Mouse (Mus musculus) heart, adult 2 months (tissue): Measurements from ENCODE around the gene Angel2. TPM values are rescaled to one million over a fixed set of nuclear protein-coding genes. Genes with fewer than 3 reads are reported as not detected.

Source experiments
- DNase-seq, 2 experiments: peaks; one replicate each; pipeline ENCODE4 v3.0.0; 2021
- H3K27ac ChIP-seq: fragments of 200-600 bp; 2 replicates; pipeline ENCODE4 v1.8.1; 2022
- H3K27me3 ChIP-seq: fragments of 200-500 bp; 2 replicates; pipeline ENCODE4 v1.6.1; 2012; ENCODE audit warnings: mild to moderate bottlenecking, low read length, inconsistent platforms, mixed read lengths; ENCODE audit not compliant: control insufficient read depth, insufficient read depth
- H3K36me3 ChIP-seq: fragments of 200-500 bp; 2 replicates; pipeline ENCODE4 v1.6.1; 2012; ENCODE audit warnings: low read length, inconsistent platforms; ENCODE audit not compliant: control insufficient read depth, insufficient read depth
- H3K4me1 ChIP-seq: fragments of 200-500 bp; 2 replicates; pipeline ENCODE4 v1.6.1; 2011; ENCODE audit warnings: low read length; ENCODE audit not compliant: control insufficient read depth, insufficient read depth
- H3K4me3 ChIP-seq: fragments of 200-600 bp; 2 replicates; pipeline ENCODE4 v1.8.1; 2022
- H3K79me2 ChIP-seq: fragments of 200-500 bp; replicated peaks from 2 replicates; pipeline ENCODE4 v1.6.1; 2012; ENCODE audit warnings: mild to moderate bottlenecking, inconsistent platforms, low read length, moderate library complexity, mixed read lengths; ENCODE audit not compliant: control insufficient read depth, insufficient read depth
- H3K9ac ChIP-seq: fragments of 200-500 bp; 2 replicates; pipeline ENCODE4 v1.6.1; 2012; ENCODE audit warnings: low read depth, mild to moderate bottlenecking, control low read depth, inconsistent platforms, low read length, mixed read lengths
- CTCF ChIP-seq: fragments of 200-600 bp; IDR thresholded peaks from 2 replicates; pipeline ENCODE4 v1.8.1; 2022; ENCODE audit warnings: antibody characterized with exemption, mild to moderate bottlenecking, moderate library complexity
- EP300 ChIP-seq: fragments of 200-500 bp; IDR thresholded peaks from 2 replicates; pipeline ENCODE4 v1.6.1; 2011; ENCODE audit warnings: low read depth, low read length, control low read depth; ENCODE audit not compliant: insufficient read depth
- POLR2A ChIP-seq: fragments of 200-500 bp; IDR thresholded peaks from 2 replicates; pipeline ENCODE4 v1.6.1; 2011; ENCODE audit warnings: mild to moderate bottlenecking, low read depth, low read length, control low read depth; ENCODE audit not compliant: insufficient read depth
- WGBS: fragments of 180-500 bp; shearing (Covaris S2); methylation state at CpG from one replicate; pipeline ENCODE4 v1.1.7; 2018; 5-methylcytosine and 5-hydroxymethylcytosine counted together
- intact Hi-C: fragments of 180-260 bp; cut with DNase I; formaldehyde crosslinking; loops from one replicate; pipeline ENCODE4 v1.15.1; 2025
- polyA plus RNA-seq: library from polyadenylated mRNA; depleted of rRNA; stranded (reverse); fragments of >200 nt; gene quantifications from 2 replicates; pipeline ENCODE4 v1.2.3, GENCODE M21; 2012
- total RNA-seq, 2 experiments: library from RNA; stranded (reverse); gene quantifications; 2 replicates each; pipeline ENCODE4 v1.2.3; 2021

Gene Angel2
- total and polyA plus RNA-seq, 3 experiments: 18.5 to 28.0 (median 27.7) TPM

DNA sequence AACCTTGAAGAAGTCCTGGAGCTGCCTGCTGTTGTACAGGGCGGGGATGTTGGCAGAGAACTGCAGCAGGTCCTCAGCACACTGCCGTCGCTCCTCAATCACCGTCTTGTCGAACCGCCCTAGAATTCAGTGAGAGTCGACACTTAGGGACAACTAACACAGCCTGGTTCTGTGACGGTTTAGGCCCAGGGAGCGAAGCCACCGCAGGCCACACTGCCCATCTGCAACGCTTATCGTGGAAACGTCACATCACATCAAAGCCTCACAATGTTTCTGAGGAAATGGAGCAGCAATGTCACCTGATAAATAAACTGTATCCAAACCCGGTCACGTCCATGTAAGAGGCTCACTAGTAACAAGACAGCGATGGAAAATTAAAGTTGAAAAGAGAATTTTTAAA is 36.3 kb upstream of the Angel2 start:
- Histone ChIP-seq H3K79me2 (no peaks in the 10 kb centered on the region), H3K27me3 (no peaks in the 10 kb centered on the region), H3K9ac (no peak overlapping the region), H3K4me1 (no peaks in the 10 kb centered on the region), H3K4me3 (no peak overlapping the region), H3K36me3 (no peaks in the 10 kb centered on the region), H3K27ac (no peak overlapping the region)
- TF ChIP-seq POLR2A: no peak
- no peak for DNase-seq
- WGBS: 83% methylated on average over 16 of the region's 16 CpGs
- intact Hi-C loops: no loop called here

DNA sequence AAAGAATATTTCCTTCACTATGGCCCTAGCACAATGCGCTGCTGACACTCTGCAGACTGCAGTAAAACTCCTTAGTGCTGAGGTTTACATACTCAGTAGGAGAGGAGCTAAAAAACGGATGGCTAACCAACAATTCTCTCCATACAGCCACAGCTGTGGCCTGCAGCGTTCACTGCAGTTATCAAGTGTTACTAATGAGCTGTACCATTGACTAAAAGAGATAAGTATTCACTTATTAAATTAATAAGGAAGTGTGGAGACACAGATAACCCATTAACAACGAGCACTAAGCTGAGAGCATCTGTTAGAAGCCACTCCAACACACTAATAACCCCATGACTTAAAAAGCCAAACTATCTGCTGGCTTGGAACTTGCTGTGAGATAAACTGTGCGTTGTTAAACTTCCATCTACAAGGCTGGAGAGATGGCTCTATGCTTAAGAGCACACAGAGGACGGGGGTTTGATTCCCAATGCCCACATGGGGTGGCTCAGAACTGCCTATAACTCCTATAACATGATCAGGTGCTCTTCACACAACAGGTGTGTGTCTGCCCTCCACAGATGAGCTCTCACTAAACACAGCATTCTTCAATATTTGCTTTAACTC is 31.2 kb upstream of the Angel2 start:
- intact Hi-C loops: no loop called here
- Histone ChIP-seq H3K4me1 (no peaks in the 10 kb centered on the region), H3K9ac (no peak overlapping the region), H3K27ac (no peak overlapping the region), H3K79me2 (no peaks in the 10 kb centered on the region), H3K4me3 (no peak overlapping the region), H3K36me3 (no peaks in the 10 kb centered on the region), H3K27me3 (no peaks in the 10 kb centered on the region)
- DNase-seq: no peak
- 73% methylated on average over 6 of the region's 6 CpGs for WGBS
- TF ChIP-seq CTCF: no peak
- no peak for TF ChIP-seq EP300
- TF ChIP-seq POLR2A: no peak

DNA sequence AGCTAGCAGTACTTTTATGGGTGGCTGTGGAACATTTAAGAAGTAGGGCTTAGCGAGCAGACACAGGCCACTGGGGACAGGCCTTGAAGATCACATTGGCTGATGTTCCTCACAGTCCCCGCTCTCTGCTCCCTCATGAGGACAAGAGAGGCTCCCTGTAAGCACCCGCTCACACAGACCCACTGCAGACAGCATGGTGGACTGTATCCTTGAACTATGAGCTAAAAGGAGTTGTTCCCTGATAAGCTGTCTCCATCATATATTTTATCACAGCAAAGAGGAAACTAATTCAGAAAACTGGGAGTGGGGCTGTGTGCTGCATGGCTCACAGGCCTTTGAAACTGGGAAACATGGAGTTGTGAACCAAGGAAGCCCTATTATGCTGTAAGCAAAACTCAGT is 26.7 kb upstream of the Angel2 start:
- Histone ChIP-seq H3K4me1 (no peaks in the 10 kb centered on the region), H3K27me3 (no peaks in the 10 kb centered on the region), H3K27ac (no peak overlapping the region), H3K79me2 (no peaks in the 10 kb centered on the region), H3K36me3 (no peaks in the 10 kb centered on the region), H3K4me3 (no peak overlapping the region), H3K9ac (no peak overlapping the region)
- TF ChIP-seq EP300: no peak
- no peak for TF ChIP-seq POLR2A
- no peak for TF ChIP-seq CTCF
- intact Hi-C loops: no loop called here
- no peak for DNase-seq
- 89% methylated on average over 3 of the region's 3 CpGs for WGBS

DNA sequence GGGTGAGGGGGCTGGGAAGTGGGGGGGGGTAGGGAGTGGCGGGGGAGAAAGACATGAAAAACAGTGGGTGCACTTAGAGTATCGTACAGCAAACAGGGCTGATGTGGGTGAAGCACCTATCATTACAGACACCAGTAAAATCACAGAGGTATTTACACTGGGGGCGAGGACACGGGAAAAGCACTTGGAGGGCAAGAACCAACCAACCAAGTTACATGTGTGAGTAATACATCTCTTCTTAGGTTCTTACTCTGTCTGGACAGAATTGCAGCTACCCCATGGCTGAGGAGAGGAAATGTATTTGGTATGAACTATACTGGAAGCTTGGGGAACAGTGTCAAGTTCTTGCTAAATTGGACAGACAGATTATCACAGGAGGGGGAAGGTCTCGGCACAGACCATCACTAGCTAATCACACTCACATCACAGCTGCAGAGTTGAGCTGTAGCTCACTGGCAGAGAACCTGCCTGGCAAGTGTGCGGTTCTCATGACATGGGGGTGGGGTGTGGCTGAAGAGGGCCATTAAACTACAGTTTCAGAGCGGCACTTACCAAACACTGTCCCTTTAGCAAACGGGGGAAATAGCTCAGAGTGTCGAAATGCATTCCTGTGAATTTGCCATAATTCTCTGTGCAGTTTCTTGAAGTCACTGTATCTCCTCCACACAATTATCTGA is 25.9 kb upstream of the Angel2 start:
- H3K36me3 ChIP-seq: no peaks in the 10 kb centered on the region
- H3K4me1 ChIP-seq: no peaks in the 10 kb centered on the region
- DNase-seq: no peak
- no peak overlapping the region for H3K27ac ChIP-seq
- TF ChIP-seq CTCF: no peak
- no peak for TF ChIP-seq EP300
- no peak for TF ChIP-seq POLR2A
- 70% methylated on average over 9 of the region's 9 CpGs for WGBS
- no peak overlapping the region for H3K9ac ChIP-seq
- H3K27me3 ChIP-seq: no peaks in the 10 kb centered on the region
- H3K4me3 ChIP-seq: no peak overlapping the region
- no peaks in the 10 kb centered on the region for H3K79me2 ChIP-seq
- intact Hi-C loops: no loop called here

DNA sequence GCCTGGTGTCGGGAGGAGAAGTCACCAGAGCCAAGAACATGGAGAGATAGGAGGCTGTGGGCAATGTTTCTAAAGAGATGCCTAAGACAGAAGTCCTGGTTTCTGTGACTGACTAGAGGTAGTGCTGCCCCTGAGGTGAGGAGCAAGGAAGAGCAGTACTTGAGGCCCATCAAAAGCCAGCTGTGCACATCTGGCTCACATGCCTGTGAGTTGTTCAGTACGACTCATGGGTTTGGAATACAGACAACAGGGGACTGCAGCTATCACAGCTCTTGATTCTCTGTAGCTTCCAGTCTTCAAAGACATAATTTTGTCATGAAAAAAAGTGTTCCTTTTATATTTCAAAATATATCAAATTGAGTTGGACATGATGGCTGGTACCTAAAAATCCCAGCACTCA is 23.8 kb upstream of the Angel2 start:
- no peak for DNase-seq
- H3K9ac ChIP-seq: no peak overlapping the region
- 42% methylated on average over 2 of the region's 2 CpGs for WGBS
- H3K4me1 ChIP-seq: no peaks in the 10 kb centered on the region
- no peaks in the 10 kb centered on the region for H3K36me3 ChIP-seq
- no peak overlapping the region for H3K4me3 ChIP-seq
- no peaks in the 10 kb centered on the region for H3K27me3 ChIP-seq
- intact Hi-C loops: no loop called here
- H3K79me2 ChIP-seq: no peaks in the 10 kb centered on the region
- no peak for TF ChIP-seq POLR2A
- TF ChIP-seq EP300: no peak
- TF ChIP-seq CTCF: no peak
- H3K27ac ChIP-seq: no peak overlapping the region

DNA sequence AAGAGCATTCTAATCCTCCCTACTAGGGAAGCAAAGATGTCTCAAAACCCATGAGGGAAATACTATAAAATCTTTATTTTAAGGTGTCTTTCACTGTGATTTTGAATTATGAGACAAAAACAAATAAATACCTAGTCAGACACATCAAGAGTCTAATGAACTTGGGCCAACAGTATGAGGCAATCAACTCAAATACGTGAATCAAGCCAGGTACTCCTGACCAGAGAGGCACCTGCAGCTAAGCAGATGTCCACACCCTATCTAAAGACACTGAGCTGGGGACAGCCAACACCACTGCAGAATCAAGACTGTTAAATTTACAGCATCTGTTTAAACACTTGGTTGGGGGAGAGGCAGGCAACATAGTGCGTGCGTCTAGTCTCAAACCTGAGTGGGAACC is 20.8 kb upstream of the Angel2 start:
- H3K79me2 ChIP-seq: no peaks in the 10 kb centered on the region
- H3K9ac ChIP-seq: no peak overlapping the region
- no peak overlapping the region for H3K27ac ChIP-seq
- H3K36me3 ChIP-seq: no peaks in the 10 kb centered on the region
- intact Hi-C loops: no loop called here
- no peak for DNase-seq
- no peak overlapping the region for H3K4me3 ChIP-seq
- H3K4me1 ChIP-seq: no peaks in the 10 kb centered on the region
- 96% methylated on average over 3 of the region's 3 CpGs for WGBS
- TF ChIP-seq EP300 (no peak), POLR2A (no peak), CTCF (no peak)
- no peaks in the 10 kb centered on the region for H3K27me3 ChIP-seq
